Mouse (Mus musculus): ENCODE measurements around the gene Sec63.

Sec63 gene

DNA sequence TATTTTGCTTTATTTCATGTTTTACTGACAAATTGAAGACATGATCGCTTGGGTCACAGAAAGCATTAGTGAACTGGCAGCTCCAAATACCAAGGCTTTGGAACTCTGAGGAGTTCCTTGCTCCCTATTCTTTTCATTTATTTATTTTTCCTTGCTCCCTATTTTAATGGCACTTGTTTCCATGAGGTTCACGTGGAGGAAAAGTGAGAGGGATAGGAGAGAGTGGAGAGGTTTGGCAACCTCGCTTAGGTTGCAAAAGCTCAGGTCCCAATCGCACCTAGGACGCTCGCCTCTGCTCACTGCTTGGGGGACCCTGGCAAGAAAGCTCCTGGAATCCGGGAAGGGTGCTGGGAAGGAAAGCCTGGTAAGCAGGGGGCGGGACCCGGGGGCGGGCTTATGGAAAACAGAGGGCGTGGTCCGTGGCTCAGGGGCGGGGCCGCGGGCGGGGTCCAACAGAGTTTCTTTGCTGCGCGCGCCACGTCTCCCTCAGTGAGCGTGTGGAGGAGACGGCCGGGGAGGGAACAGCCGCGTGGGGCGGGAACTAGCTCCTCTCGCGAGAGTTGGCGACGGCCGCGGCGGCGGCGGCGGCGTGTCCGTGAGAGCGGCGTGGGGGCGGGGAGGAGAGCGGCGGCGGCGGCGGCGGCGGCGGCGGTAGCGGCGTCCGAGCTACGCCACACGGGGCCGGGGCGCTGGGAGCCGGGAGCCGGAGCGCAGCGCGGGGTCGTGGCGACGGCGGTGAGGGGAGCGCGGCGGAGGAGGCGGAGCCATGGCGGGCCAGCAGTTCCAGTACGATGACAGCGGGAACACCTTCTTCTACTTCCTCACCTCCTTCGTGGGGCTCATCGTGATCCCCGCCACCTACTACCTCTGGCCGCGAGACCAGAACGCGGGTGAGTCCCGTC is at the start of gene Sec63:
Sec63 (plus strand) TSS at position 498 of the 902 bp plus-strand sequence.
- DNase-seq = peak; percentile 99

- no peak for DNase-seq
Observed at GRCm38 (mm10) chr10:42714676-42715075, 46.6 kb upstream of the Sec63 start.

GRCm38 (mm10) chr10:42715366-42716035 is 45.8 kb upstream of the Sec63 start:
- no peak for DNase-seq

GRCm38 (mm10) chr10:42722116-42722515 is 39.2 kb upstream of the Sec63 start:
- no peak for DNase-seq

DNA sequence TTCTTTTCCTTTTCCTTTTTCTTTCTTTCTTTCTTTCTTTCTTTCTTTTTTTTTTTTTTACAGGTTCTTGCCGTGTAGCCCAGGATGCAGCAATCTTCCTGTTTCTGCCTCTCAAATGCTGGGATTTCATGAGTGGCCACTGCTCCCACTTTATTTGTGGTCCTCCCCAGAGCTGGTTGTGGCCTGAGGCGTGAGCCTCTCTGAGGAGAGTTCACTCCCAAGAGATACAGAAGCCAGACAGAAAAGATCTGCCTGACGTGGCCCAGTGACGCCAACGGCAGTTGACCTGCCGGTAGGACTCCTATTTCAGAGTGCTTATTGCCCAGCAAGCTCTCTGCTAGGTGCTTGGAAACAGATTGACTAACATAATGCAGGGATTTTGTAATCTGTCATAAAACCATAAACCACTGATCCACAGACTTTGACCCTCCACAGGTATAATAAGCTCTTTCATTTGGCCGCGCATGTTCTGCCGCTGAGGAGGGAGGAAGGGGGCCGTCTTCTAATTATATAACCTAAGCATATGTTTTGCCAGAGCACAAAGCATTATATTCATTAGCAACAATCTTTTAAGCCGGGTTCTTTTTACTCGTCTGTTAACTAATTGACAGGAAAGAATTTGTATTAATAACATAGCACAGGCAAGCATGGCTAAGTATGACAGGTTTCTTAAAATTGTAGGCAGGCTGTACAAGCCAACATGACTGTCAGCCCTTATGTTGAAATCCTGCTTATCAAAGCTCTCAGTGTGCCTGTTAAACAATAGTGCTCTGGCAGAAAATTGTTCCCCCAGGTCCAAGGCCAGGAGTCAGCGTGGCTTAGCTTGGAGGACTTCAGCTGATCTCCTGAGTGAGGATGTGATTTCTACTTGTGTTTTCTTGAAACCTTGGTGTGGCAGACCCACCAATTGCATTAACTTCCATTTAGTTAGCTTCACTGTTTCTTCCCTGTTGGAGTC is 37.7 kb upstream of the Sec63 start:
- DNase-seq = no peak

DNA sequence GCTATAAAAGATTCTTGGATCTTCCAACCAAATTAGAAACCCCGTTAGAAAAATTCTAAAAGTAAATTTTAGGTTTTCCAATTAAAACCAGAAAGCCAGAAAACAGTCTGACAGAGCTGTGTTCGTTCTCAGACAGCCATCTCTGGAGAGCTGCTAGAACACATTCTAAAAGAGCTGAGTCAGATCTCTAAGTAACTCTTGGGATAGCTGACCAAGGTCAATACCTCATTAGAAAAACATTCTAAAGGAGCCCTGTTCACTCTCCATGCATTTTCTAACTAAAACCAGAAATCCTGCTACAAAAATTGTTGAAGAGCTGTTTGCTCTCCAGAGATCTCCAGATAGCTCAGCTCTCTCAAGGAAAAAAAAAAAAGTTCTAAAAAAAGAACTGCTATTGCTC is 31.7 kb upstream of the Sec63 start:
- DNase-seq = no peak

GRCm38 (mm10) chr10:42734546-42735060 is 26.7 kb upstream of the Sec63 start:
- DNase-seq = peak; percentile 26

- no peak for DNase-seq
Observed at GRCm38 (mm10) chr10:42751813-42752212, 9.5 kb upstream of the Sec63 start.

DNA sequence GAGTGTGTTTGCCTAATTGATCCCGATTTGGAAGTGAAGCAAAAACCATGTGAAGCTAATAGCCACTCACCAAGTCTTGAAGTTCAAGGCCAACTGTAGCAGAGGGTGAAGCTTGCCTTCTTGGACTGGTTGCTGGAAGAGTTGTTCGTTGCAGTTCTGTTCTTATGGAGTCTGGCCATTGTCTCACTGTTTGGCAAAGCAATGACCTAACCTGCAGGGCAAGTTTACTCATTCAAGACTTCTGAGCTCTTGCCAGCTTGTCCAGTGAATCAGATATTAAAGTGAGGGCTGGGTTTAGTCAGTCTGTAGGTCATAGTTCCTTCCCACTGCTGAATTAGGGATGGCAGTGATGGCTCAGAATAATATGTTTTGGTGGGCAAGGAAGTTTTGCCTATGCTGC is 7.0 kb upstream of the Sec63 start:
- DNase-seq = no peak

DNA sequence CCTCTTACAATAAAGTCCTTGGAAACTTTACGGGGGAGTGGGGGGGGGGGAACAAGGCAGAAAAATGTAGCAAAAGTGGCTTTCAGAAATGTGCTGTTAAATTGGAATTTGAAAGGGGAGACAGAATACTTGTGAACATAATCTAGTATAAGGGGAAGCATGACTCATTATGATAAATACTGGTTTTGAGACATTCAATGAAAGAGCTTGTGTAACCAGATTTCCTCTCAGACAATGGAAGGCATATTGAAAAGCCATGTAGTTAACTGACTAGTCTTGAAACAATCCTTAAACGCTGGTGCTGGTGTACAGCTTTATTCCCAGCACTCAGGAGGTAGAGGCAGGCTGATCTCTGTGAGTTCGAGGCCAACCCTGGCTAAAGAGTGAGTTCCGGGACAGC is 1.6 kb upstream of the Sec63 start:
- no peak for DNase-seq

- DNase-seq = peak; percentile 15
Observed at GRCm38 (mm10) chr10:42760329-42760728, 967 bp upstream of the Sec63 start.

- peak; percentile 74 for DNase-seq
Observed at GRCm38 (mm10) chr10:42761901-42762669, 789 bp downstream of the Sec63 start.

DNA sequence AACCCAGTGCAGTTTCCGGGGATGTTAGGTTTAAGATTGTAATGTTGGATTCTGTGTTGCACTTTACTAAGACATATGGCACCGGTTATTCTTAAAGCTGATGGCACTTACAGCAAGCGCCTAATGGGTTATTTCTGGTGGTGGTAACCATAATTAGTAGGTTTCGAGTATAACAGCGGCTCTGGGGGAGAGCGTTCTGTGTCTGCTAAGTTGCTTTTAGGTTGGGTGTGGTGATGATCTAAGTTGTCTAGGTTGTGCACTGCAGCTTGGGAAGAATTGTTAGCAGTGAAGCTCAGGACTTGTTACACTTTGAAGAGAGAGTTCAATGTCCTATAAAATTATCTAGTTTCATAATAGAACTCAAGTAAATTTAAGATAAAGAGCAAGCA is 1.4 kb downstream of the Sec63 start:
- no peak for DNase-seq

DNA sequence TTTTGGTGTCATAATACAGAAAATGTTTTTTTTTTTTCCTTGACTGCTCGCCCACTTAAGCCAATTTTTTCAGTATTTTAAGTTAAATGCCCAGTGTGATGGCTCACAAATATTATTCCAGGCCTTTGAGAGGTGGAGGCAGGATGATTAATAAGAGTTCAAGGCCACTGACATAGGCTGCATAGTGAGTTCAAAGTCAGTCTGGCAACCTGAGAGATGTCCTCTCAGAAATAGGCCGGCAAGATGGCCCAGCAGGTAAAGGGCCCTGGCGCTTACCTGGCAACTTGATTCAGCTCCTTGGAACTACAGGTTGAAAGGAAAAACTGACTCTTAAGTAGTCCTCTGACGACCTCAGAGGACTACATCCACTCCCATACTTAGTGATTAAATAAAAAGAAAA is 1.9 kb downstream of the Sec63 start:
- DNase-seq = no peak

DNA sequence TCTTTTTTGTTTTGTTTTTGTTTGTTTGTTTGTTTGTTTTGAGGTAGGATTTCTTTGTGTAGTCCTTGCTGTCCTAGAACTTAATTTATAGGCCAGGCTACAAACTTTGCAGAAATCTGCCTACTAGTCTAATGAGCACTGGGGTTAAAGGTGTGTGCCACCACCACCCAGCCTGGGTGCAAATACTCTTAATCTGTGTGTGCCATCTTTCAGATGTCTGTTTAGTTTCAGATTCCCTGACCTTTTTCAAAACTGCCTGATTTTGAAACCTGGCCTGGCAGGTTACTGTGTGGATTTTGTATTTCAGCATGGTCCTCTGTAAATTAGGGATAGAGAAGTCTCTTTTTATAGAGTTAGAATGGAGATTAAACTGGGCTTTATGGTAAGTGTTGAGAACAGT is 4.0 kb downstream of the Sec63 start:
- no peak for DNase-seq

GRCm38 (mm10) chr10:42775450-42775849 is 14.2 kb downstream of the Sec63 start:
- no peak for DNase-seq

DNA sequence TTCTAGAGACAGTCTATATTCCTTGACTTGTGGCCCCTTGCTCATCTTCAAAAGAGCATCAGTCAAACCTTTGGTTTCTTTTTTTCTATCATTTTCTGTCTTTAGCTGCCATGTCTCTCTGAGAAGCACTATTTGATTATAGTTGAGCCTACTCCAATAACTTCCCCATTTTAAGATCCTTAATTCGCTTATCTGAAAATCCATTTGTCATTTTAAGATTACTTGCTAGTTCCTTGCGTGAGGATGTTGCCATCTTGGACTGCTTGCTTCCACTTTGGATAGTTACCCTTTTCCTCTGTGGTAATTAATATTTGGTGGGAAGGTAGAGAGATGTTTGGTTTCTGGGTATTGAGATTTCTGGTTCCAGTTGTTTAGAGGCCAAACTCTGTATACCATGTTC is 19.5 kb downstream of the Sec63 start:
- DNase-seq = no peak

GRCm38 (mm10) chr10:42781672-42782071 is 20.4 kb downstream of the Sec63 start:
- DNase-seq = no peak

- DNase-seq = no peak
Observed at GRCm38 (mm10) chr10:42800922-42801321, 39.6 kb downstream of the Sec63 start.

- no peak for DNase-seq
Observed at GRCm38 (mm10) chr10:42825923-42826322, 64.6 kb downstream of the Sec63 start.

GRCm38 (mm10) chr10:42827155-42827554 is 65.9 kb downstream of the Sec63 start:
- no peak for DNase-seq

DNA sequence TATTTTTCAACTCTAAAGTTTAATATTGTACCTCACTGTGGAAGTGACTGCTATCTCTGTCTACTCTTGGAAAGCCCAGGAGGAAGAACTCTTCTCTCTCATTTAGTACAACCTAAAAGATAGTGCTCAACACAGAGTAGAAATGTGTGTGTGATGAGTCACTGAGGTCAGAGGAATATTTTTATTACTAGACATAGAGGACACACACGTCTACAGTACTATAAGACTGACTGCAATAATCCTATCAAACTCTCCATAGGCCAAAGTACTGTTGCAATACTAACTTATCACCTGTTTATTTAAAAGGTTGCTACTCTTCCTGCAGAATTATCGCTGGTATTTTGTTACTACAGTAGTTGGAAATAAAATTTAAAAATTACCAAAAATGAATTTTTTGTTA is 68.7 kb downstream of the Sec63 start:
- DNase-seq = no peak

All from thymus, postnatal 4 days (tissue).